Mouse (Mus musculus): ENCODE measurements around the gene Trappc13.

Gene Trappc13

DNA sequence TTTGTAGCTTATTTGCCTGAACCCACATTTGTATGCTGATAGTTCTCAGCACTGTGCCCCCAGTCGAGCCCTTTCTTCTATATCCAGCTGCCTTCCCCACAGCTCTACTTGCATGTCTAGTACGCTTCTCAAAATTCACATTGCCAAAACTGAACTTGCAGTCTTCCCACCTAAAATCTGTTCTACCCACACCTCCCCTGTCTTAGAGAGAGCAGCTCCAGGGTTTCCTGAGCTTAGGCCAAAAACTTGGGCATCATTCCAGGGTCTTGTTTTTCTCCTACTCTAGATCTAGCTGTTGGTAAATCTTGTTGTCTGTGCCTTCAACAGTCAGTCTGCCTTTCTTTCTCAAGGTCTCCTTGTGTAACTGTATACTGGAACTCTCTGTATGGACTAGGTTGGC, 63.4 kb downstream of the Trappc13 start:
- DNase-seq (ENCODE audit: low spot score in 2 of 2) = peak; percentile 60 to 68

DNA sequence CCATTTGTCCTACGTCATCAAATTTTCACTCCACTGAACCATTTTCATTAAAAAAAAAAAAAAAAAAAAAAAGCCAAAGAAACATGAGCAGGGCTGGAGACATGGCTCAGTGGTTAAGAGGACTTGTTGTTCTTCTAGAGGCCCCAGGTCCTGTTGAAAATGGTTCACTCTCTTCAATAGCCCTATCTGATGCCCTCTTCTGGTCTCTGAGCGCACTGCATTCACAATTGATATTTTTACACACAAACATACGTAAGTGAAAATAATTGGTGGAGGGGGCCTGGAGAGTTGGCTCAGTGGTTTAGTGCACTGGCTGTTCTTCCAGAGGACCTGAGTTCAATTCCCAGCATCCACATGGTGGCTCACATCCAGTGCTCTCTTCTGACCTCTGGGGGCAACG, 64.5 kb downstream of the Trappc13 start:
- DNase-seq (ENCODE audit: low spot score in 2 of 2) = no peak

DNA sequence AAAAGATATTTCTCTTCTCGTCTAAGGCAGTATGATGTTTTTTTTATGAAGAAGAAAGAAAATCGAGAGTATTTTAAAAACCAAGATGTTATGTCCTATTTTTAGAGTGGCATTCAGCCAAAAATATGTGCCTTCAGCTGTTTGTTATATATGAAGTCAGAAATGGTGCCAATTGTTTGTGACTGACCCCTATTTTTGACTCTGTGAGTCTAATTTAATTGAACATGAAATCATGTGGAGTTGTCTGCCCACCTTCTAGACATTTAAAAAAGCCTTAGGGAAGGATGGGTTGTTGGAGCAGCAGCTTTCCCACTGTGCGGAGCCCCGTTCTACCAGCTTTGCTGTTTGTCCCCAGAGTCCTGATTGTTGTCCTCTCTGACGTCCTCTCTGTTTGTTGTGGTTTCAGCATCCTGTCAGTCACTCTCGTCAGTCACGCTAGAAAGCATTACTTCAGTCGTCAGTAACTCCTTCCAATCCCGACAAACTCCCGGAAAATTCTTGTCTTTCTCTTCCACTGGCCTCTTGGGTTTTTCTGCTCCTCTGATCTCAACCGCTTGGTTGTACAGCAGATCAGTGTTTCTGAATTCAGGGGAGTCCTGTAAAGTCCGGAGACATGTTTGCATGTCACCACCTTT, 65.9 kb downstream of the Trappc13 start:
- DNase-seq (ENCODE audit: low spot score in 2 of 2) = peak; percentile 42 to 58

DNA sequence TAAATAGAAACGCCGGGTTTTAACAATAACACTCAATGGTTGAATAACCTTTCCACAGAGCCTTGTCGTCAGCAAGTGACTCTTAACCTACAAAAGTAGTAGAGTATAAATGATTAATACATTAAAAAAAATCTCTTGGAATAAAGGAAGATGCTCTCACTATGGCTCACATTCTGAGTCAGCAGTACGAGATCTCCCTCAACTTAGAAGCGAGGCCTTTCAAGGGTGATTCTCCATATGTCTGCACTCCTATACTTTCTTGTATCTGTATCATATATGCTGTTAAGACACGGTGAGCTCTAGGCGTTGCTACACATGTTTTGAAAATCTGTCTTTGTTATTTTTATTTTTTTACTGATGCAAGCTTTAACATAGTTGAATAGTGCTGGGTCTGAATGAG, 67.7 kb downstream of the Trappc13 start:
- no peak for DNase-seq (ENCODE audit: low spot score in 2 of 2)

DNA sequence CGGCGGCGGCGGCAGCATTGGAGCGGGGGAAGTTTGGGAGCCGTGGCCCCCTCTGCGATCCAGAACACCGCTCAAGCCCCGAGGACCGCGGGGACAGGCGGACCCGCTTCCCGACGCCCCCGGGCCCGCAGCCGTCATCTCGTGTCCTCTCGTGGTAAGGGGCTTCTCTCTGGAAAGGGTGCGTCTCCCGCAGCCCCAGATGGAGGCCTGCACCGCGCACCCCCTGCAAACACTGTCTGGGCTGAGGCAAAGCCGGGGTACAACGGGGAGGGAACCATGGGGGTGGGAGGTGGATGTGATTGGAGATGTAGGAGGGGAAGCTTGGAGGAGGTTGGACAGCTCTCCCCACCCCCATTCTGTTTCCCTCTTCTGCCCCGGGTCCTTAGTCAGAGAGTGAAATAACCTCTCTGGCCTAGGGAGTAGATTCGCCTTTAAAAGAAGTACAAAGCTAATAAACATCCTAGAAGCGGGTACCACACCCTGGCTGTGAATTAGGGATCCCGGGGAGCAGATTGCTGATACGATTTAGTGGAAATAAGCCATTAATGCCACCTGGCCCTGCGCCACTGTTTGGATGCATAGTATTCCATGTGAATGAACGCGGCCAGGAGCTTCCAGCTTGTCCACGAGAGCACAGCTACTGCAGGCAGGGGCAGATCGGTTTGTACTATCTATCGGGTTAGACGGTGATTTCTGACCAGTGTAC, 68.3 kb downstream of the Trappc13 start:
- peak; percentile 72 to 84 for DNase-seq (ENCODE audit: low spot score in 2 of 2)

DNA sequence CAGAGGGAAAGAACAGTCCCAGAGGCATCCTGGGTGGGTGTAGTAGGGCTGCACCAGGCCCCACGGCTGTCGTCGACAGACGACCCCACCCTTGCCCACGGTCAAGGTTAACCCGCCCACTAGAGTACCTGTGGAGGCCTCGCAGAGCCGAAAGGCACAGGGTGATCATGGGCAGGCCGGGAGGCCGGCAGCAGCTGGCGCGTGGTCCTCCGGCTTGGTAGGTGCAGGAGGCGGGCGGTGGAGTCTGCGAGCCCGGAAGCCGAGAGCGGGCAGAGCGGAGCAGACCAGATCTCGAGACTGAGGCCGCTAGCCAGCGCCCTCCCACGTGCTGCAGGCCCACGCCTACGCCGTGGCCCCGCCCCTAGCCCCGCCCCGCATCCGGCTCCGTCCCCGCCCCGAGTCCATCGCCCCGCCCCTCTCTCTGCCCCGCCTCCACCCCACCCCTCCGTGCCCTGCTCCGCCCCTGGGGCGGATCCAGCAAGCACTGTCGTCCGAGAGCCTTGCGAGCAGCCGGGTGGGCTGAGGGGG, 68.9 kb downstream of the Trappc13 start, which contains the start of the genes Nln and Sgtb:
Gene Nln, minus strand, starts transcription at position 327 of the 528 bp plus-strand sequence.
Gene Sgtb, plus strand, starts transcription at position 454 of the 528 bp plus-strand sequence.
- DNase-seq (ENCODE audit: low spot score in 2 of 2) = peak; percentile 92 to 93

DNA sequence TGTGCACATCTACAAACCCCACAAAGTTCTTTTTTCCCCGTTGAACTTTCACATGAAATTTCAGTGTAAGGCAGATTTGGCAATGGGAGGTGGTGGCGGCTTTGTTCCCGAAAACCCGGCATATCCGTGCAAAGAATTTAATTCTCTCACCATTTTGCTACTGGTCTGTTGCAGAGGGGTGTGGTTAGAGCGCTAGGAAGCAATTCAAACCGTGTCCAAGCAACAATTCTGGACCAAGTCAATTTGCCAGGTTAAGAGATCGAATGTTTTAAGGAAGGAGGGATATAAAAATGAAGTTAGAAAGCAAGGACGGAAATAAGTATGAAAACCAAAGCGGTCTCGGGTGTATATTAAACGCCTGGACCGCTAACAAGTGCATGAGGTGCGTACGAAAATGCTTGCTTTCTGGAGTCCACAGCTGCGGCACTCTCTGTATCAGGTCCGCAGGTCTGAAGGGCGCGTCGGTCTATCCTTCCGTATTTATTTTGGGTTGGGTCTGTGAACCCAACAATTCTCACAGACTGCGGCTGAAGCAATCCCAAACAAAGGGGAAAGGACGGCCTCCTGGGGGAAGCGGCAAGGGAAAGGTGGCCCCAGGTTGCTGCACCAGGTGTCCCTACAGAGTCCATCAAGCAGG, 69.5 kb downstream of the Trappc13 start:
- peak in 1 of 2 experiments; percentile 48 for DNase-seq (ENCODE audit: low spot score in 2 of 2)

DNA sequence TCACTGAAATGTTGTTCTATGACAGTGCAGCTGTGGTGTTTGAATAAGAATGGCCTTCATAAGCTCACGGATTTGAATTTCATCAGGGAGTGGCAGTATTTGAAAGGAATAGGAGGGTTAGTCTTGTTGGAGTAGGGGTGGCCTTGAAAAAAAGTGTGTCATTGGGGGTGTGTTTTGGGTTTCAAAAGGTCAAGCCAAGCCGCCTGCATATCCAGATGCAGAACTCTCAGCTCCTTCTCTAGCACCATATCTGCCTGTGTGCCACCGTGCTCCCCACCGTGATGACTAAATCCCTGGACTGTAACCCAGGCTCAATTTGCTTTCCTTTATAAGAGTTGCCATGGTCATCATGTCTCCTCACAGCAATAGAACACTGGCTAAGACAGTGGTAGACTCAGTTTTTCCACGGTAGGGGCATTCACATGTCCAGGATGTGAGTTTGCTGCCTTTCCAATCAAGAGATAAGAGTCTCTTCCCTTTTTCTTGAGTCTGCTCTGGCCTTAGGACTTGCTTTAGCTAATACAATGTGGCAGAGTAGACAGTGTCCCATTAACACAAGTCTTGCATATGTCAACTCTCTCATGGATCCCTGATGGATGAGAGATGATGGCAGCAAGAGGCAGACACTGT, 76.5 kb downstream of the Trappc13 start:
- no peak for DNase-seq (ENCODE audit: low spot score in 2 of 2)

DNA sequence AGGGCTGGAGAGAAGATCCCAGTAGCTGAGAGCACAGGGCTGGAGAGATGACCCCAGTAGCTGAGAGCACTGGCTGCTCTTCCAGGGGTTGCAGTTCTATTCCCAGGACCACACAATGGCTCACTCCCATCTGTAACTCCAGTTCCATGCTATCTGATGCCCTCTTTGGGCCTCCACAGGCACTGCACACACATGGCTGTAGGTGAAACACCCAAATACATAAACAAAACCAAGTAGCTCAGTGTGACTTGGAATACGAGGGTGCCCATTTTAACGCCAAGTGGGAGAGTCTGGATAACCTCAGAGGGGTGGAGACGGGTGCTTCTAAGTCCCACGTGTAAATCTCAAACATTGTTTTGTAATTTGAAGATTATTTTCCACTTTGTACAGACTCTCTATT, 77.9 kb downstream of the Trappc13 start:
- no peak for DNase-seq (ENCODE audit: low spot score in 2 of 2)

DNA sequence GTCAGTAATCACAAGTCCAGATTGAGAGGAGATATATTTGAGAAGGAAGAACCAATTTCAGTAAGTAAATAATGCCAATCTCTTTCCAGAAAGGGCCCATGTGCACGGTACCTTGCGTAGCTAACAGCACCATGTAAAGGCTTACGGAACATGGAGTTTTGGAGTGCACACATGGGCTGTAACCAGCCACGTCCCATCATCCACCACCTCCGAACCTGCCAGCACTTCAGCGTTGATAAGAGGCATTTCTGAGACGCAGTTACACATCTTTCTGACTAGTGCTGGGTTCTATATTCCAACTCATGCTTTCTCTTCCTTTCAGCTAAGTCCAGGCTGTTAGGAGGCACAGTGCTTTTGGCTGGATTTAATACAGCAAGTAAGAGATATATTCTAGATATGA, 81.1 kb downstream of the Trappc13 start:
- no peak for DNase-seq (ENCODE audit: low spot score in 2 of 2)

DNA sequence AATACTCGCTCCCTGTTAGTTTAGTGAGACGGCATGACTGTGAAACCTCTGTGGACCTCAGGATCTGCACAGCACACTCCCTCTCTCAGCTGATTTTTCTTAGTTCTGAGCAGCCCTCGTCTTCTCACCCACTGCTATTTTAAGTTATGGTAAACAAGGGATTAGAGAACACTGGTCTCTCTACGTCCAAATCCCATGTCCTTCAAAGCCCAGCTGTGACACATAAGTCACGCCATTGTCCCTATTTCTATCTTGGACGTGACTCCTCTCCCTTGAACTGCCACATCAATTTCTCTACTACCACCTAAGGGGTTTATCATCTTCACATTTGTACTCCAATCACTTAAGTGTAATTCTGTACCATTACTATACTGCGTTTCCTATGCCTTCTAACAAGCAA, 82.3 kb downstream of the Trappc13 start:
- no peak for DNase-seq (ENCODE audit: low spot score in 2 of 2)

DNA sequence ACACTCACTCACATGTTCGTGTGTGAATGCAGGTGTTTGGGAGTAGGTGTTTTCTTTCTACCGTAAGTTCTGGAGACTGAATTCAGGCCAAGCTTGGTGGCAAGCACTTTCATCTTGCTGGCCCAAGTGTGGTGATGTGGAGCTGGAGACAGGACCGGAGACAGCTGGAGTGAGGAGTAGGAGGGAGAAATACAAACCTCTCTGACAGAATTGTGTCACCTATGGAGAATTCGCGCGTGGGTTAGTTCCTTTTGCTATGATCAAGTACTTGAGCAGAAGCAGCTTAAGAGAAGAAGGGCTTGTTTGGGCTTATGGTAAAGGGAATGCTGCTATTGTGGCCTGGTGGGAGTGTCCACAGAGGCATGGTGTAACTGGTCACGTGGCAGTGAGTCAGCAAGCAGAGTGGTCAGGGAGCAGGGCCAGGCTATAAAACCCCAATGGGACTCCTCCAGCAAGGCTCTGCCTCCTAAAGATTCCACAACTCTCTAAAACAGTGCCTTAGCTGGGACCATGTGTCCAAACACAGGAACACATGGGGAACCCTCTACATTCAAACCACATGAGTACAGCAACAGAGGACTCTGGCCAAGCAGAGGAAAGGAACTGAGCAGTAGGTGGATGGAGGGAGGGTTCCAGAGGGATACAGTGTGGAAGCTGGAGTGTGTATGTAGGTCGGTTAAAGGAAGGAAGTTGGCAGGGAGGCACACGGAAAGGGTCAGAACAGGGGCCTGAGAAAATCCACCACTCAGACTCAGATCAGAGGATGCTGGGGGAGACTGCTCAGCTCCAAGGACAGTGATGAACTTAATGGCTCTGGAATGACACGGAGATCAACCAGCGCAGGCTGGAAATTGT, 83.5 kb downstream of the Trappc13 start:
- no peak for DNase-seq (ENCODE audit: low spot score in 2 of 2)

Measured in right cerebral cortex, postnatal 10 days (tissue).